Mouse (Mus musculus): ENCODE data around the gene Trip6. TPM values are rescaled to one million over a fixed set of nuclear protein-coding genes. Genes with fewer than 3 reads are reported as not detected.

The Trip6 gene
- polyA plus RNA-seq, 1 experiment: 0.54 TPM

GRCm38 (mm10) chr5:137295712-137296111, 18.5 kb downstream of the Trip6 start:
- no peak for TF ChIP-seq TAL1 (IDR thresholded peaks at IDR 0.05; ENCODE audit: low read length)
- no peak for TF ChIP-seq GATA1 (IDR thresholded peaks at IDR 0.05; ENCODE audit: low read length)
- H3K4me3 ChIP-seq (replicated peaks): peak overlapping the region; percentile 96
- H3K9me3 ChIP-seq (ENCODE audit: control insufficient read depth, low read length): no peaks in the 10 kb centered on the region
- no peaks in the 10 kb centered on the region; the same call in 1 of the 2 replicates for H3K27me3 ChIP-seq (ENCODE audit: control insufficient read depth)
- H3K4me1 ChIP-seq (ENCODE audit: control insufficient read depth): peaks cover 69% of the 10 kb centered on the region
- H3K36me3 ChIP-seq (ENCODE audit: control insufficient read depth): peaks cover 83% of the 10 kb centered on the region

- Histone ChIP-seq H3K9me3 (ENCODE audit: control insufficient read depth, low read length) (no peaks in the 10 kb centered on the region), H3K36me3 (ENCODE audit: control insufficient read depth) (peaks cover 83% of the 10 kb centered on the region), H3K4me1 (ENCODE audit: control insufficient read depth) (peaks cover 71% of the 10 kb centered on the region), H3K4me3 (replicated peaks) (peak overlapping the region; percentile 96), H3K27me3 (ENCODE audit: control insufficient read depth) (no peaks in the 10 kb centered on the region; the same call in 1 of the 2 replicates)
- no peak for TF ChIP-seq TAL1 (IDR thresholded peaks at IDR 0.05; ENCODE audit: low read length)
- no peak for TF ChIP-seq GATA1 (IDR thresholded peaks at IDR 0.05; ENCODE audit: low read length)
Measured at GRCm38 (mm10) chr5:137295296-137295695, 18.9 kb downstream of the Trip6 start.

- Histone ChIP-seq H3K4me1 (ENCODE audit: control insufficient read depth) (peaks cover 77% of the 10 kb centered on the region), H3K36me3 (ENCODE audit: control insufficient read depth) (peaks cover 81% of the 10 kb centered on the region), H3K4me3 (replicated peaks) (peak overlapping the region; percentile 96), H3K27me3 (ENCODE audit: control insufficient read depth) (peaks cover 2% of the 10 kb centered on the region; the same call in 1 of the 2 replicates), H3K9me3 (ENCODE audit: control insufficient read depth, low read length) (no peaks in the 10 kb centered on the region)
- TF ChIP-seq TAL1 (IDR thresholded peaks at IDR 0.05; ENCODE audit: low read length): no peak
- TF ChIP-seq GATA1 (IDR thresholded peaks at IDR 0.05; ENCODE audit: low read length): no peak
Measured at GRCm38 (mm10) chr5:137294744-137295093, 19.5 kb downstream of the Trip6 start.

GRCm38 (mm10) chr5:137293839-137294743, 20.1 kb downstream of the Trip6 start, which contains the start of gene Ufsp1:
Gene Ufsp1 (plus strand): TSS chr5:137294629.
- H3K4me1 ChIP-seq (ENCODE audit: control insufficient read depth): peaks cover 81% of the 10 kb centered on the region
- no peaks in the 10 kb centered on the region for H3K9me3 ChIP-seq (ENCODE audit: control insufficient read depth, low read length)

GRCm38 (mm10) chr5:137293282-137293681, 20.9 kb downstream of the Trip6 start:
- TF ChIP-seq TAL1 (IDR thresholded peaks at IDR 0.05; ENCODE audit: low read length): no peak
- no peak for TF ChIP-seq GATA1 (IDR thresholded peaks at IDR 0.05; ENCODE audit: low read length)
- H3K9me3 ChIP-seq (ENCODE audit: control insufficient read depth, low read length): no peaks in the 10 kb centered on the region
- peaks cover 85% of the 10 kb centered on the region for H3K4me1 ChIP-seq (ENCODE audit: control insufficient read depth)
- peaks cover 67% of the 10 kb centered on the region for H3K36me3 ChIP-seq (ENCODE audit: control insufficient read depth)
- peak overlapping the region; percentile 96 for H3K4me3 ChIP-seq (replicated peaks)
- H3K27me3 ChIP-seq (ENCODE audit: control insufficient read depth): peaks cover 14% of the 10 kb centered on the region

More at GRCm38 (mm10) chr5:137293839-137294743, 20.1 kb downstream of the Trip6 start, which contains the start of gene Ufsp1:
- Histone ChIP-seq H3K36me3 (ENCODE audit: control insufficient read depth) (peaks cover 75% of the 10 kb centered on the region), H3K27me3 (ENCODE audit: control insufficient read depth) (peaks cover 8% of the 10 kb centered on the region; the same call in 1 of the 2 replicates), H3K4me3 (replicated peaks) (peak within 1 kb of the TSS; percentile 96)
- TF ChIP-seq GATA1 (IDR thresholded peaks at IDR 0.05; ENCODE audit: low read length) (no peak), TAL1 (IDR thresholded peaks at IDR 0.05; ENCODE audit: low read length) (no peak)

- Histone ChIP-seq H3K9me3 (ENCODE audit: control insufficient read depth, low read length) (no peaks in the 10 kb centered on the region), H3K4me1 (ENCODE audit: control insufficient read depth) (peaks cover 97% of the 10 kb centered on the region), H3K27me3 (ENCODE audit: control insufficient read depth) (peaks cover 32% of the 10 kb centered on the region), H3K36me3 (ENCODE audit: control insufficient read depth) (peaks cover 49% of the 10 kb centered on the region), H3K4me3 (replicated peaks) (peak overlapping the region; percentile 96)
- TF ChIP-seq TAL1 (IDR thresholded peaks at IDR 0.05; ENCODE audit: low read length): no peak
- no peak for TF ChIP-seq GATA1 (IDR thresholded peaks at IDR 0.05; ENCODE audit: low read length)
Measured at GRCm38 (mm10) chr5:137291381-137291926, 22.8 kb downstream of the Trip6 start.

- Histone ChIP-seq H3K36me3 (ENCODE audit: control insufficient read depth) (peaks cover 41% of the 10 kb centered on the region), H3K27me3 (ENCODE audit: control insufficient read depth) (peaks cover 40% of the 10 kb centered on the region), H3K4me1 (ENCODE audit: control insufficient read depth) (peaks cover 97% of the 10 kb centered on the region), H3K9me3 (ENCODE audit: control insufficient read depth, low read length) (no peaks in the 10 kb centered on the region), H3K4me3 (replicated peaks) (peak overlapping the region; percentile 96)
- no peak for TF ChIP-seq GATA1 (IDR thresholded peaks at IDR 0.05; ENCODE audit: low read length)
- peak; percentile 31; the same call in 1 of the 3 replicates for TF ChIP-seq TAL1 (IDR thresholded peaks at IDR 0.05; ENCODE audit: low read length)
Measured at GRCm38 (mm10) chr5:137290677-137291076, 23.5 kb downstream of the Trip6 start.

GRCm38 (mm10) chr5:137289591-137290365, 24.4 kb downstream of the Trip6 start:
- Histone ChIP-seq H3K4me3 (replicated peaks) (peak overlapping the region; percentile 96), H3K27me3 (ENCODE audit: control insufficient read depth) (peaks cover 43% of the 10 kb centered on the region), H3K36me3 (ENCODE audit: control insufficient read depth) (peaks cover 32% of the 10 kb centered on the region), H3K9me3 (ENCODE audit: control insufficient read depth, low read length) (no peaks in the 10 kb centered on the region), H3K4me1 (ENCODE audit: control insufficient read depth) (peaks cover 91% of the 10 kb centered on the region)
- TF ChIP-seq TAL1 (IDR thresholded peaks at IDR 0.05; ENCODE audit: low read length) (peak; percentile 95), GATA1 (IDR thresholded peaks at IDR 0.05; ENCODE audit: low read length) (peak; percentile 94)
